Mouse (Mus musculus) myocyte (in vitro differentiated cells): ENCODE results near the gene Ccdc103. TPM values are rescaled to one million over a fixed set of nuclear protein-coding genes. Genes with fewer than 3 reads are reported as not detected.

Experiments used
- H3K27me3 ChIP-seq: one replicate; pipeline ENCODE4 v1.6.1; 2011; ENCODE audit not compliant: control insufficient read depth, insufficient read depth, insufficient read length
- H3K36me3 ChIP-seq: one replicate; pipeline ENCODE4 v1.6.1; 2011; ENCODE audit not compliant: control insufficient read depth, insufficient read depth
- H3K4me2 ChIP-seq: one replicate; pipeline ENCODE4 v1.6.1; 2011; ENCODE audit warnings: low read depth, control low read depth
- H3K4me3 ChIP-seq: one replicate; pipeline ENCODE4 v1.5.1; 2011; ENCODE audit warnings: mild to moderate bottlenecking, control low read depth, moderate library complexity
- H3K79me2 ChIP-seq: one replicate; pipeline ENCODE4 v1.6.1; 2011; ENCODE audit not compliant: control insufficient read depth, insufficient read depth
- H3ac ChIP-seq: one replicate; pipeline ENCODE4 v1.6.1; 2011; ENCODE audit not compliant: control insufficient read depth, insufficient read length
- CEBPB ChIP-seq: IDR thresholded peaks from 2 replicates; pipeline ENCODE4 v1.6.1; 2011; ENCODE audit warnings: mild to moderate bottlenecking, moderate library complexity; ENCODE audit not compliant: poor library complexity, insufficient read depth, severe bottlenecking
- E2F4 ChIP-seq: IDR thresholded peaks from one replicate; pipeline ENCODE4 v1.6.1; 2011; ENCODE audit warnings: mild to moderate bottlenecking, control low read depth, moderate library complexity; ENCODE audit not compliant: insufficient read depth
- MAX ChIP-seq: IDR thresholded peaks from one replicate; pipeline ENCODE4 v1.6.1; 2011; ENCODE audit warnings: low read depth, mild to moderate bottlenecking, control low read depth
- MYOD1 ChIP-seq, 3 experiments: IDR thresholded peaks; one replicate each; pipeline ENCODE4 v1.6.1; 2011; ENCODE audit warnings: control low read depth in 2 of 3, low read depth in 2 of 3, mild to moderate bottlenecking in 2 of 3, moderate library complexity in 1 of 3; ENCODE audit not compliant: insufficient read length in 2 of 3, control insufficient read depth in 1 of 3
- MYOG ChIP-seq, 3 experiments: IDR thresholded peaks; one replicate each; pipeline ENCODE4 v1.6.1; 2011; ENCODE audit warnings: control low read depth in 2 of 3, low read depth in 2 of 3, mild to moderate bottlenecking in 2 of 3; ENCODE audit not compliant: insufficient read length in 2 of 3, control insufficient read depth in 1 of 3, insufficient read depth in 1 of 3
- POLR2A ChIP-seq: IDR thresholded peaks from one replicate; pipeline ENCODE4 v1.6.1; 2011; ENCODE audit warnings: low read depth, mild to moderate bottlenecking, control low read depth, moderate library complexity; ENCODE audit not compliant: insufficient read length
- POLR2AphosphoS2 ChIP-seq: IDR thresholded peaks from one replicate; pipeline ENCODE4 v1.6.1; 2011; ENCODE audit warnings: low read depth, control low read depth; ENCODE audit not compliant: insufficient read length
- REST ChIP-seq: IDR thresholded peaks from one replicate; pipeline ENCODE4 v1.6.1; 2011; ENCODE audit warnings: mild to moderate bottlenecking, control low read depth, moderate library complexity; ENCODE audit not compliant: insufficient read depth, insufficient read length
- SRF ChIP-seq: IDR thresholded peaks from one replicate; pipeline ENCODE4 v1.6.1; 2011; ENCODE audit warnings: low read depth; ENCODE audit not compliant: control insufficient read depth, insufficient read length
- TCF12 ChIP-seq: IDR thresholded peaks from one replicate; pipeline ENCODE4 v1.6.1; 2011; ENCODE audit warnings: mild to moderate bottlenecking, control low read depth; ENCODE audit not compliant: poor library complexity, insufficient read depth, severe bottlenecking
- TCF3 ChIP-seq: IDR thresholded peaks from one replicate; pipeline ENCODE4 v1.6.1; 2011; ENCODE audit warnings: low read depth, control low read depth; ENCODE audit not compliant: insufficient read length
- USF1 ChIP-seq: IDR thresholded peaks from one replicate; pipeline ENCODE4 v1.6.1; 2011; ENCODE audit warnings: low read depth, mild to moderate bottlenecking, control low read depth, moderate library complexity
- polyA plus RNA-seq: library from polyadenylated mRNA; unstranded; fragments of >200 nt; fragmentation: generic; extraction: Trizol; gene quantifications from one replicate; pipeline ENCODE4 v1.2.1, GENCODE M21; 2012; ENCODE audit warnings: missing spikeins

Ccdc103 gene
- polyA plus RNA-seq, 1 experiment: 1.4 TPM

GRCm38 (mm10) chr11:102836146-102836545 lies 44.9 kb upstream of the Ccdc103 start:
- Histone ChIP-seq H3K4me2 (no peak overlapping the region), H3K27me3 (no peaks in the 10 kb centered on the region), H3K79me2 (no peaks in the 10 kb centered on the region), H3ac (no peak overlapping the region), H3K36me3 (peaks cover 8% of the 10 kb centered on the region), H3K4me3 (no peak overlapping the region)
- TF ChIP-seq E2F4 (no peak), CEBPB (no peak), MYOG (IDR thresholded peaks at IDR 0.05; ENCODE audit: control insufficient read depth in 1 of 3, insufficient read depth in 1 of 3, insufficient read length in 2 of 3, low read depth in 2 of 3) (no peak), MYOD1 (IDR thresholded peaks at IDR 0.05; ENCODE audit: control insufficient read depth in 1 of 3, insufficient read length in 2 of 3, low read depth in 2 of 3) (no peak), TCF12 (no peak), MAX (no peak), USF1 (no peak), POLR2A (no peak), SRF (no peak), POLR2AphosphoS2 (no peak), REST (no peak), TCF3 (no peak)

DNA sequence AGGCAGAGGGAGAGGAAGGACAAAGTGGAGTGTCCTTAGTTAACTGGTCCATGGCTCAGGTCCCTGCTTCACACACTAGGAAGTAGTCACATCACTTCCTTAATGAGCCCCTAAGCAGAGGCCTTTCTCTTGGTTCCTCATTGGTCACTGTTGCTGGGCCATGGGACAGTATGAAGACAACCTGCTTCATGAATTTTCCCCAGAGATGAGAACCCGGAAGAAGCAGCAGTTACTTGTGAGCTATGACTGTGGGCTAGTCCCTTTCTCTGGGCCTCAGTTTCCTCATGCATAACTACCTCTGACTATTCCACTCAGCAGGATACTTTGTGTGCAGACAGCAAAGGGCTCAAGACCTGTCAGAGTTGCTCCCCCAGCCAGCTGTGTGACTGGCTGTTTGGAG lies 43.6 kb upstream of the Ccdc103 start:
- Histone ChIP-seq H3K4me2 (no peak overlapping the region), H3K79me2 (no peaks in the 10 kb centered on the region), H3K27me3 (no peaks in the 10 kb centered on the region), H3K36me3 (peaks cover 15% of the 10 kb centered on the region), H3K4me3 (no peak overlapping the region), H3ac (no peak overlapping the region)
- TF ChIP-seq E2F4 (no peak), POLR2A (no peak), USF1 (no peak), MYOD1 (IDR thresholded peaks at IDR 0.05; ENCODE audit: control insufficient read depth in 1 of 3, insufficient read length in 2 of 3, low read depth in 2 of 3) (no peak), MAX (no peak), SRF (no peak), MYOG (IDR thresholded peaks at IDR 0.05; ENCODE audit: control insufficient read depth in 1 of 3, insufficient read depth in 1 of 3, insufficient read length in 2 of 3, low read depth in 2 of 3) (no peak)

DNA sequence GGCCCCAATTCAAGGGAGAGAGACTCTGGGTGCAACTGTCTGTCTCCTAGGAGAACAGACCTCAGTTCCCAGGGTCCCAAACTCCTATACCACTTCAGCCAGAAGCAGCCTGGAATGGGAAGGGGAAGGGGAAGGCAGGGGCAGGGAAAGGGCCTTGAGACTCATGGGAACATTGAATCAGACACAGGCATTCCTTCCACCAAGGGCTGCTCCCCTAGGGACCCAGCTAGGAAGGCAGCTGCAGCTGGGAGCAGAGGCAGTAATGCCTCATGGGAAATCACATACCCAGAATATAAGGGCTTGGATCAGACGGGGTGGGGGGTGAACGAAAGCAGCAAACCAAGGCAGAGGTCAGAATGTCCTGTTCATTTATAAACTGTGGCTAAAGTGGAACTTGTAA lies 42.9 kb upstream of the Ccdc103 start:
- H3K79me2 ChIP-seq: no peaks in the 10 kb centered on the region
- TF ChIP-seq USF1 (no peak), MYOG (IDR thresholded peaks at IDR 0.05; ENCODE audit: control insufficient read depth in 1 of 3, insufficient read depth in 1 of 3, insufficient read length in 2 of 3, low read depth in 2 of 3) (no peak), TCF3 (no peak), POLR2A (no peak), REST (no peak), E2F4 (no peak), POLR2AphosphoS2 (no peak)
- H3K4me2 ChIP-seq: no peak overlapping the region
- no peak overlapping the region for H3ac ChIP-seq
- no peak overlapping the region for H3K4me3 ChIP-seq
- H3K27me3 ChIP-seq: no peaks in the 10 kb centered on the region
- H3K36me3 ChIP-seq: peaks cover 23% of the 10 kb centered on the region

GRCm38 (mm10) chr11:102838616-102839150 lies 42.3 kb upstream of the Ccdc103 start:
- H3K4me3 ChIP-seq: no peak overlapping the region

DNA sequence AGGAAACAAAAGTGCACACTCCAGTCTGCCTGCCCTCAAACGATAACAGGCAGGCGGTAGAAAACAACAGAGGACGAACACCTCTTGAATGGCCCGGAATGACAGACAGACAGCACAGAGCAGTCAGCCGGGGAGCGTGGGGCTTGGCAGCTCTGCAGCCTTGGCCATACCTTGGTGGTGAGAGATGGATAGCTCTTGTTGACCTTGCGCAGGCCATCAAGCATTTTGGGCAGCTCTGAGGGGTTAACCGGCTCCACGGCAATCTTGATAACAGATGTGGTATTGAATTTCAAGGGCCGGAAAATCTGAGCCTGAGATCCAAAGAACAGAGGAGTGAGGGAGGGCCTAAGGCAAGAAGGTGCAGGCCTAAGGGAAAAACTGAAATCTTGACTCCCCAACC lies 35.1 kb upstream of the Ccdc103 start:
- Histone ChIP-seq H3ac (no peak overlapping the region), H3K79me2 (no peaks in the 10 kb centered on the region), H3K4me3 (no peak overlapping the region), H3K27me3 (no peaks in the 10 kb centered on the region), H3K4me2 (no peak overlapping the region), H3K36me3 (peaks cover 37% of the 10 kb centered on the region)
- TF ChIP-seq E2F4 (no peak), TCF3 (no peak), POLR2AphosphoS2 (no peak), USF1 (no peak), CEBPB (no peak), REST (no peak)

More at GRCm38 (mm10) chr11:102838616-102839150, 42.3 kb upstream of the Ccdc103 start:
- H3ac ChIP-seq: no peak overlapping the region
- TF ChIP-seq TCF3: no peak
- no peak for TF ChIP-seq E2F4
- TF ChIP-seq CEBPB: no peak
- TF ChIP-seq MAX: no peak
- no peak for TF ChIP-seq MYOG (IDR thresholded peaks at IDR 0.05; ENCODE audit: control insufficient read depth in 1 of 3, insufficient read depth in 1 of 3, insufficient read length in 2 of 3, low read depth in 2 of 3)
- TF ChIP-seq TCF12: no peak
- no peak for TF ChIP-seq POLR2A
- TF ChIP-seq USF1: no peak
- no peak overlapping the region for H3K4me2 ChIP-seq
- H3K36me3 ChIP-seq: peaks cover 25% of the 10 kb centered on the region
- H3K27me3 ChIP-seq: no peaks in the 10 kb centered on the region
- H3K79me2 ChIP-seq: no peaks in the 10 kb centered on the region
